Mouse (Mus musculus): ENCODE measurements around the gene Syt7.

The Syt7 gene

DNA sequence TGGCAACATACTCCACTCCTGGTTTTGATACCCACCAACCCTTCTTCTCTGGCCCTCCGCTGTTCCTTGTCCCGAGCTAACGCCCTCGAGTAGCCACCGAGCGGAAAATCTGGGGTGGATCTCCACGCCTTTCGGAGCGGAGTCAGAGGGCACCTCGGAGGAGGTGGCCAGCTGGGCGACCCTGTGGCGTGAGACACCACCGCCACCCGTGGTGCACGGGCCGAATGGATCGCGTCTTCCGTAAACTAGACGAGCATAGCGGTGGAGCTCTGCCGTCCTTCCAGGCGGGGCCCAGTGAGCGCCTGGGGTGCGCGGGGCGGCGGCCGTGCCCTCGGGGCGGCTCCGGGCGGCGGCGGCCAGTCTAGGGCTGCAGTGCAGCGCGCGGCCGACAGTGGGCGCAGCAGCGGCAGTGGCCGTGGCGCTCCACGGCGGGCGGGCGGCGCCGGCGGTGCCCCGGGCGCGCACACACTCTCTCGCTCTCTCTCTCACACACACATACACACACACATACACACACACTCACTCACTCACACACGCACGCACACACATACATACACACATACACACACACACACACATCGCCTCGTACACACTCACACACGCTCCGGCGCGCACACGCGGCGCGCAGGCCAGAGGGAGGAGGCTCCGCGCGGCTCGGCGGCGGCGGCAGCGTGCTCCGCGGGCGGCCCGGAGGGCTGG lies at the start of gene Syt7:
Gene Syt7 (plus strand): TSS at position 476 of the 699 bp plus-strand sequence.
- DNase-seq = peak; percentile 68

DNA sequence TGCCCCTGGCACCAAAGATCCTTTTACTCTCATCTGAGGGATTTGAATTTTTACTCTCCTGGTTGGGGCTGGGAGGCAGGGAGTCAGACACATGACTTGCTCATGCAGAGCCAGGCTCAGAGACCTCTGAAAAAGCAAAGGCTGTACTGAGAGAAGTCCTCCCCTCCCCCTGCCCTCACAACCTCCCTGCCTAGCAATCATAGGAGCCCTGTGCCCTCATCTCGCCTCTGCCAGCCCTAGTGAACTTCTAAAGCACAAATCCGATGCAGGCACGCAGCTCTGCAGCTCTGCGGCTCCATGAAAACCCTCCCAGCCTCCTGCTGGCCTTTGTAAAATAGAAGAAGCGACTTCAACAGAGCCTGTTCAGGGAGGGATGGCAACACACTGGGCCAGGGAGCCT lies 49.6 kb upstream of the Syt7 start:
- no peak for DNase-seq

DNA sequence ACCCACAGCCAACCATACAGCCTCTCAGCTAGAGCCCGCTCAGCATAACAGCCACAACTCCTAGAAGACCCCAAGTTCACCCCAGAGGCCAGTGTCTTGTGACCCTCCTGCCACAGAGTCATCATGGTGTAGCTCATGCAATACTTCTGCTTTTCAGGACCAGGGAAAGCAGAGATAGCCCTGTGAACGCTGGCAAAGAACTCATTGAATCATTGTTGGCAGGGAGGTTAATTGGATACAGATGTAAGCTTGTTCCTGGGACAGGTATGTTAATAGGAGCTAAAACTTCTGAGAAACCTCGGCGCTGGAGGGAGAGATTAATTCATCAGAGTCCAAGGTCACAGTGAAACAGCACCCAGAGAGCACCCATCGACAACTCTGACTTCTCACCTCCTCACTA lies 48.2 kb upstream of the Syt7 start:
- no peak for DNase-seq

DNA sequence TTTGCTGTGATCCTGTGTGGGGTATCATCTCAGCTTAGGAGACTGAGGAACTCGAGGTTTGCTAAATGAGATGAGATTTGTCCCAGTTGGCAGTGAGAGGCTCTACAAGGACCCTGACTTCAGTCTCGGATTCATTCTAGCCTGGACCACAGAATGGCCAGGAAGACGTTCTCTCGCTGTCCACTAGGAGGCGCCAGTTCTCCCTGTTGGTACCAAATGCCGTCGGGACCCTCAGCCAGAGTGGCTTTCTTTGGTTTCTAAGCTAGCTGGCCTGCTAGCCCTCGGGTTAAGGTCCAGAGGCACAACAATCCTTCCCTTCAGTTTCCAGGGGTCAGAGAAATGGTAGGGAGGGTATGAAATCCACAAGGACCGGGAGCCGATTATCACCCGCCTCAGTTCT lies 47.7 kb upstream of the Syt7 start:
- DNase-seq = peak; percentile 24

DNA sequence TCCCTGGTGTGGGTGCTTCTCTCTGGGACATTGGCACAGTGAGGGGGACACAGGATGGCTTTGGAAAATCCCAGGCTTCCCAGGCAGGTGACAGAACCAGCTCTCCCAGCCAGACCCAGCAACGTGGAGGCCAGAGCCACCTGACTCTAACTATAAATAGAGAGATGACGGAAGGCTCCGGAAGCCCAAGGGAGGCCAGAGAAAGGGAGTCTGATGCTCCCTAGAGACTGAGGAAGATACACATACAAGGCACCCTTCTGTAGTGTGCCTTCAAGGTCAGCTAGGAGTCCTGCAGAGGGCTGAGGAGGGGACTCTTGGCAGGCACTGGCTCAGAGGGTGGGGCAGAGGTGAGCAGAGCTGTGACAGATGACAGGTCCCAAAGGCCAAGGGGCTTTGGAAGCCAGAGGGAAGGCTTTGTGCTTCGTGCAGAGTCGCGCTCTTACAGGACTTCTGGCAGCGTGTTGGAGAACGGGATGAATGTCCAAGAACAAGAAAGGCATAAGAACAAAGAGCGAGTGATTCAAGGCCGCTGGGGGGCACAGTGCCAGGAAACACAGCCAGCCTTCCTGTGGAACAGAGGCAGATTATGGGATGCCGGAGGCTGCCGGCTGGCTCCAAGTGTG lies 47.0 kb upstream of the Syt7 start:
- no peak for DNase-seq

DNA sequence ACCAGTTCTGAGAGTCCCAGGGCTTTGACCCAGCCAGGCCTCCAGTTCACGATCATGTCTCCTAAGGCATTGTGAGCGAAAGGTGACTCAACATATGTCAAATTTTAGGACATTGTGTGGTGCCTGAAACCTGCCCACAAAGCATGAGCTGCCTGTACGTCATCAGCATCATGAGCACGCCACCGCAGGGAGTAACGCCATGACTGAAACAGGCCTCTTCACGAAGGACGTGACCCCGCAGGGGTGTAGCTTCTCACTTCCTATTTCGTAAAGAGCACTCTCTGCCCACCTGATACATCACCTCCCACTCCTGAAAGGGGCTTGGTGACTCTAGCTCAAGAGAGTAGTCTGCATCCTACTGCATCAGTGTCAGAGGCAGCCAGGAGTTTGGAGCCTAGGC lies 45.0 kb upstream of the Syt7 start:
- no peak for DNase-seq

DNA sequence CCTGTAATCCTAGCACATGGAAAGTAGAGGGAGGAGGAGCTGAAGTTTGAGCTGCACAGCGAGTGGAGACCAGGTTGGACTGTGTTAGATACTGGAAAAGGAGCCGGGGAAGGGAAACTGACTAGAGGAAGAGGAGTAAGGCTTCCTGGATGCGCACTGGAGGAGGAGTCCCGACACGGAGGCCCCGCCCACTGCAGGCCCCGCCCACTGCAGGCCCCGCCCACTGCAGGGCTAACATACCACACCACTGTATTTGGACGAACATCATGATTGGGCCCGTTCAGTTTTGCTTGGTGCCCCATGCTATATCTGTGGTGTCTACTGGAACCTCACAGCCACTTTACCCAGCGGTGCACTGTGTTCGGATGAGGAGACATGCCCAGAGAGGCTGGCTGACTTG lies 43.2 kb upstream of the Syt7 start:
- DNase-seq = peak; percentile 2

DNA sequence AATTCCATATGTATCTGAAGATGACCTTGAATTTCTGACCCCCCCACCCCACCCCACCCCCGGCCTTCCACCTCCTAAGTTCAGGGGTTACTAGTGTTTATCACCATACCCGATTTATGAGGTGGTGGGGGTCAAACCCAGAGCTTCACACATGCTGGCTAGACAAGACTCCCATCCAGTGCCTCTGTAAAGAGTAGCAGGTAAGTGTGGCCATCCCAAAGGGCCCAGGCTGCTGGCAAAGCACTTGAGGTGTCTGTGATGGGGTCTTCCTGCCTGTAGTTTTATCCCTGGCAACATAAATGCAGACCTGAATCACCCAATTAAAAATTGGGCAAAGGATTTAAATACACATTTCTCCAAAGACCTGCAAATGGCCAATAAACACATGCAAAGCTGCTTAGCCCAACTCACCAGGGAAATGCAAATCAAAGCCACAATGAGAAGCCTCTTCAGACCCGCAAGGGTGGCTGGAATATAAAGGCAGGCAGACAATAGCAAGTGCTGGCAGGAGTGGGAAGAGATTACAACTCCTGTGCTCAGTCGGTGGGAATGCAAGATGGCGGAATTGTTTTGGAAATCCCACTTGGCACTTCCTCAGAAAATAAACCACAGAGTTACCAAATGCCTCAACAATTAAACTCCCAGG lies 41.1 kb upstream of the Syt7 start:
- no peak for DNase-seq

DNA sequence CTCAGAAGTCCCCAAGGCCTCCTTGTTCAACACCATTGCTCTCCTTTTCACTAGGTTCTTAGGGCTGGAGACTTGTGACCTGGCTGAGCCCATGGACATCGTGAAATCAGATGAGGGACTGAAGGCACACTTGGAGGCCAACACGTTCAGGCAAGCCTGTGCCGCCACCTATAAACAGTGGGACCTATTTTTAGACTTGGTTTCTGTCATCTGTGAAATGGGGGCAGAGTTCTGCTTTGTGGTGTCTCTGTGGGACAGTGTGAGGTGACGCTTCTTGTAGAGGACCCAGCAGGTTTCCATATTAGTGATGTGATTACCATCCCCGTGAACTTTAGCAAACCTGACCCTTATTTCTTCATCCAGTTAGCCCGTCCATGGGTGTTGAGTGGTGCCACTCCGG lies 36.7 kb upstream of the Syt7 start:
- no peak for DNase-seq

DNA sequence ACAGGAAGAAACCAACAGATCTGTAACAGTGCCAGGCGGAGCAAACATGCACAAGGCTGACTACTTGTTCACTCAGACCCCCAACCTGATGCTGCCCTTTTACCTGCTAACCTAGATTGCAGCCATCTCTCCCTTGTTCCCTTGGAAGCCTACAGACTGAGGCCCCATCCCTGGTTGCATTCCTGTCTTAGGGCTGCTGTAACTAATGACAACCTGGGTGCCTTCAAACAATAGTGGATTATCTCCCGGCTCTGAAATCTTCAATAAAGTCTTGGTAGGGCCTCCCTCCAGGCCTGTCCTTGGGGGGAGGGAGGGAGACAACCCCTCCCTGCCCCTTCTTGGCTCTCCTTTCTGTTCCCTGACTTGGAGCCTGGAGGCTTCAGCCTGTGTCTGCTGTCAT lies 34.1 kb upstream of the Syt7 start:
- DNase-seq = no peak

DNA sequence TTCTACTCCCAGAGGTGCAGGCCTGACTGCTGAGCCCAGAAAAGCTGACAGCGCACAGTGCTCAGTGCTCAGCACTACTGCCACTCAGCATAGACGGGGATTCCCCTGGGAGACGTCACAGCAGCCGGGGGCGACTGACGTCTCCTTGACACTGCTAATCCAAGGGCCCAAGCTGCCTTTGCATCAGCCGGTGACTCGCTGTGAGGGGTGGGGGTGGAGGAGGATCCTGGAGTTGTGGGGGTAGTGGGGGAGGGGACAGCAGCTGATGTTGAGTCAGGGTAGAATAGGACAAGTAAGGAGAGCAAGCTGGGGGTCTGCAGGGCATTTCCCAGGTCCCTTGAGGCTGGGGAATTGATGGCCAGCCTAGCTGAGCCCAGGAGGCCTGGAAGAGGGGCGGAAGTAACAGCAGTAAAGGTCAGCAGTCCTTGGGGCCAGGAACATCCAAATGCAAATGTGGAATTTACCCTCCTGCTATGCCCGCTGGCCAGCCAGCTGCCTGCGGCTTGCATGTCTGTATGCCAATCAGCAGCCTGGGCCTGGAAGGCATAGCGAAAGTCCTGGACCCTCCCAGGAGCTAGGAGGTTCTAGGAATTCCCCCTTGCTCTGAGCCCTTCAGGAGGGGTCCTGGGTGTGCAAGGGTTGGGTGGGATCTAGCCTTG lies 31.9 kb upstream of the Syt7 start:
- DNase-seq = no peak

DNA sequence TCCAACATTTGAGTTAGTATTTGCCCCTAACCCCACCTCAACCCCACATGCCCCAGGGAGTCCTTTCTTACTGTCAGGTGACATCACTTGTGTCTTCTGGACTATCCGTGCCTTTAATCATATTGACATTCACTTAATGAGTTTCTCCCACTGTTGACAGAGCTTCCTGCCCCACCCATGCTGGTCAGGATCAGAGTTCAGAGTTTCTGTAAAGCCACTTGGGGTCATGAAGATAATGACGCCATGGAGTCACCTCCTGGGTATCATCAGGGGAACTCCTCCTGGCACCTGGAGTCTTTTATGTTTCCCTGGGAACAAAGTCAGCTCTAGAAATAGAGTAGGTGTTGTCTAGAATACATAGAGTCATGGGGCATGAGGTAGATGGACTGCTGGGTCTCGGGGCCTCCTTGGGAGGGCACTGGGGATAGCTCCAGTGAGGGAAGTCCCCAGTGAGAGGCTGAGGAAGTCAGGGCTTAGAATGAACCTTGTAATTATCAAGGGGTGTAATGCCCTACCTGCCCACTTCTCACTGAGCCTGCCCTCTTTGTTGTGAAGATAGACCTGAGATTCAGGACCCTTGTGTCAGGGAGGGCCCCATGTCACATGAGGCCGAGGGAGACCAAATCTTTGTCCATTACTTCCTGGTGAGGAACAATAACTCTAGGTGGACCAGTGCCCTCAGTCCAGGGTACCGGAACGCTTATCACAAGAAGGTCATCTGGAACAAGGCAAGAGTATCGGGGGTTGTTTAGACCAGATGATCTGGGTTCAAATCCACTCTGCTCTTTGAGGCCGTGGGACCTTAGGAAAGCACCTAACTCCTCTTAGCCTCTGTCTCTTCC lies 29.6 kb upstream of the Syt7 start:
- DNase-seq = no peak

DNA sequence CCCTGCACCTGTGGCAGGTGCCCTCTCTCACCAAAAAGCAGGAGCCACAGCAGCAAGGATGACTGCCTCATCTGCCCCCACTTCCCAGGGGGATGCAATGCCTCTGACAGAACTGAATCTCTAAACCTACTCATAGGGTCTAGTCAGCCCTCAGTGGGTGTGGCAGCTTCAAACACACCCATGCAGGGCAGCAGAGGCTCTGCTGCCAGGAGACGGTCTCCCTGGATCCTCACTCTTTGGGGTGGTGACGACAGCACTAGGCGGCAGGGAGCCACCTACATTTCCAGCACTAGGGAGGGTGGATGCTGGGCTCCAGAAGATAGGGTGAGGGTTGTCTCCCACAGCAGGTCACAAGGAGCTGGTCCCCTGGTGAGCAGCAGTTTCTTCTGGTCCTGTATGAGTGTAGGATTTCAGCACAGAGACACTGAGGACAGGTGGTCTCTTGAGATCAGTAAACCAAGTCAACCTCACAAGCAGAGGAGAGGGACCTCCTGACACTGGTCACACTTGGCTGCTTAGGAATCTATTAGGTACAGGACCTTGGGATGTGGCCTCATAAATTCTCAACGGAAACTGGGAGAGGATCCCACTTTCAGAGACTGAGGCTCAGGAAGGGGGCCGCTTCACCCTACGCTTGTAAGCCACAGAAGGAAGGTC lies 26.3 kb upstream of the Syt7 start:
- DNase-seq = no peak

DNA sequence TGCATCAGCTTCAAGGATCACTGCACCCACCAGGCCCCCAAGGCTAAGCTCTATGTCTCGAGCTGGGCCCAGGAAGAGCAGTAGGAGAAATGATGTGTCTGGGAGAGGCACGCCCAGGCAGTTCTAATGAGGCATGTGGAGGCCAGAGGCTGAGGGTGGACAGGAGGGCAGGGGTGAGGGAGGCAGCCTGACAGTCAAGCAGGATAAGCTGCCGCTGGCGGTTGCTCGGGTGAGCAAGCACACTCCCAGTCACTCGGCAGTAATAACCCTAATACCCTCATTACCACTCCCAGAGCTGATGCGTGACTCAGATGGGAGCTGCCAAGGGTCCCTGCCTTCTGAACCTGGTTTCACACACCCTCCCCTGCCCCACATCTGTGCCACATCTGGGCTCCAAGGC lies 25.0 kb upstream of the Syt7 start:
- DNase-seq = no peak

DNA sequence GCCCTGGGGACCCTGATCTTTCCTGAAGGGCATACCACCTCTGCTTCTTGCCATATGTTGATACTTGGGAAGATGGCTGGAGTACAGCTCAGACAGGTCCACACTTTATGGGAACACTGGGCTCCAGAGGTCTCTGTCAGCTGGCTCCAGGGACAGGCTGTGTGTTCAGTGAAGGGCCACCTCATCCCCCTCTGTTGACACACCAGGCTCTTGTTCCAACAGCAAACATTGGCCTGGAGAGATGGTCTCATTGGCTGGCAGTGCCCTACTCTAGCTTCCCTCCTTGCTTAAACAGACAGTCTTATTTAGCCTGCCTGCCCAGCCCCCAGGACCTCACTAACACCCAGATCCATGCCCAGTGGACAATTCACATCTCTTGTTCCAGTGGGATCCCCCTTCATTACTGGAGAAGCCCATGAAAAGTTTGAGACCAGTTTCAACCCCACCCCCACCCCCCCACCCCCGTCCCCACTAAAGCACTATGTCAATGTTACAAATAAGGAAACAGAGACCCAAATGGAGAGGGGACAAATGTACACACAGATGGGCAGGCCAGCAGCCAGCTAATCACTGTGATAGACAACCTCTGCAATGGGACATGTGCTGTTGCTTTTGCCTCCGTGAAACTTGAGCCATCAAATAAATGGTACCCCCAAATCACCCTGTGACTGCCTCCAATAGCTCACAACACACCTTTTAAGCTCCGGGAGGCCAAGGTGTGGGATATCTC lies 22.6 kb upstream of the Syt7 start:
- no peak for DNase-seq

DNA sequence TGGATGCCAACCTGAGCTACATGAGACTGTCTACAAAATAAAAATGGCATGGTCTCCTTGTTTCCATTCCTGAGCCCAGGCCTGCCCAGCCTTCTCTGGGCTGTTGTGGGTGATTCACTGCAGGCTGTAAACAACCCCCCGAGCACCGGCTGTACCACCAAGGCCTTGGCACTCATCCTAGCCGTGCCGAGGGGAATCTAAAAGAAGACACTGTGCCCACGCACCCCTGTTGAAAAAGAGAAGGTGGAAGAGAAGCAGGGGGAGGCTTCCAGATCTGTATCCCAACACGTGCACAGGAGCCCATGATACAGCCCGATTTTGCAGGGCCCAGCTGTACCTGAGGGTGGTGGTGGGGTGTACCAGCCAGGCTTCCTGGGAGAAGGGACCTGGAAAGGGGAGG lies 21.1 kb upstream of the Syt7 start:
- DNase-seq = no peak

DNA sequence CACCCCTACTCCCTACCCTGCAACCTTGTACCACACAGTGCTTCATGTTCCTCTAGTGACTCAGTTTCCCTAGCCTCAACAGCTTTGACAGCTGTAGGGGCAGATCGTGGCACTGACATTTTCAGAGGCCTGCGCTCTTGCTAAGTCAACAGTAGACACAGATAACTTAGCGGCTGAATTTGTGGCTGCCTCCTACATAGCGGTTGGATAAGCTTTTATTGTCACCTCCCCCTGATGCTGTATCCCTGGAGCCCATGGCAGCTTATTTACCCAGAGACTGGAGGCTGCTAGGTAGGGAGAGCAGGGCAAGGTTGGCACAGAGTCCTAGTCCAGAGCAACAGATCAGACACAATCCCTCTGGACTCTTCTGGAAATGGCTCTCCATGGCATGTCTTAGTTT lies 19.0 kb upstream of the Syt7 start:
- no peak for DNase-seq

DNA sequence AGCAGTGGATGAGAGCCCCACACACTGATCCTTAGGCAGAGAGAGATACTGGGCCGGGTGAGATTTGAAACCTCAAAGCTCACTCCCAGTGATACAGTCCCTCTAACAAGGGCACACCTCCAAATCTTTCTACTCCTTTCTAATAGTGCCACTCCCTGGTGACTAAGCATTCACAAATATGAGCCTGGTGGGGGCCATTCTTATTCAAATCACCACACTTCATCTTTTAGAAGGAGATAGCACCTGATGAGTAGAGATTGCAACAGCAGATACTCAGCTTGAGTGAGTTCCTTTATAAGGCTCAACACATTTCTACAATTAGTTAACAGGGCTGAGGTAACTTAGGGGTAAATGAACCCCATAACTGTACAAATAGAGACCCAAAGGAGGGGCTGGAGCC lies 15.7 kb upstream of the Syt7 start:
- DNase-seq = no peak

DNA sequence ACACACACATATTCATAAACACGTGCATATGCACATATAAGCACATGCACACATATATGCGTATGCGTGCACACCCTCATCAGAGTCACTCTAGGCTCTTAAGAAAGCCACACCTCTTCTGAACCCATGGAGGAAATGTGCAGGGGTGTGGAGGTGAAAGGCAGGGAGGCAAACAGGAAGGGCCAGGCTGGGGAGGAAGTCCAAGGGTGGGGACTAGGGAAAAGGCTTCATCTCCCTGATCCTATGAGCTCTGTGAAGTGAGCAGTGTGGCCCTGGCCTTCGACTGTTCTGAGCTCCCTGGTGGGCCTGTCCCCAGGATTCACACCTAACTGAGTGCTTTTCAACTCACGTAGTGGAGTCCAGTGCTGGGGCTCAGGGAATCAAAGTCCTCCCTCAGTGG lies 13.6 kb upstream of the Syt7 start:
- DNase-seq = no peak

DNA sequence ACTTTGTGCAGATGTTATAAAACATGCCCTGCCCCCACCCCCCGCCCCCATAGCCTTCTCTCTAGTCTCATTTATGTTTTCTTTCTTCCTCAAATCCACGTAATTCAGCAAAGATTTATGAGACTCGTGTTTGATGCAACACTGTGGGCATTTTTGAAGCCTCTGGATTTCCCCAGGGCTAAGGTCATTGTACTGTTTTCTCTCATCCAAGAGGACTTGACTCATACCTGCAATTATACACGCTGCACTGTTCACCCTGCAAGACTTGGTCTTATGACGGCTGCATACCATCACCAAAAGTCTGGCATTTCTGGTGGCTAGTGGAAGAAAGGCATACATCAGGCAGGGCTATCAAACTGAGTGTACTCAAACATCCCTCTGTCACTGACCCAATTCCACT lies 8.9 kb upstream of the Syt7 start:
- no peak for DNase-seq

DNA sequence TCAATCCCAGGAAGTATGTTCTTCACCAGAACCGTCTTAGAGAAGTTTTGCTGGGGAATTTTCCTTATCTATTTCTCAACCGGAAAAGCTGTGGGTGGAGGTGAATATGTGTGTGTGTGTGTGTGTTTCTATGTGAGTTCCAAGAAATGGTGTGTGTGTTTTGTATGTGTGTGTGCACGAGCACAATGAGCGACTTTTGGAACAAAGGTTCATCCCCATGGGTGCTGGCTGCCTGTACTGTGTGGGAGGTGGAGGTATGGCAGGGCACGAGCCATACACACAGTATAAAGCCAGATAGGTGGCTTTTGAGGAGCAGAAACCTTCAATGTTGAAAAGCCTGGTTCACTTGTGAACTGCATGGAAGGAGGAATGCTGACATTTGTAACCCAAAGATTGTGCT lies 1.2 kb upstream of the Syt7 start:
- DNase-seq = no peak
